Mouse (Mus musculus): ENCODE measurements around the gene Cox15.

Gene Cox15

GRCm38 (mm10) chr19:43704211-43704610 is 48.6 kb downstream of the Cox15 start:
- no peak for DNase-seq

- DNase-seq, result no peak
Observed at GRCm38 (mm10) chr19:43699763-43700155, 53.0 kb downstream of the Cox15 start.

- DNase-seq, result no peak
Observed at GRCm38 (mm10) chr19:43699021-43699762, 53.6 kb downstream of the Cox15 start.

GRCm38 (mm10) chr19:43697666-43698370 is 55.0 kb downstream of the Cox15 start:
- no peak for DNase-seq

- no peak for DNase-seq
Observed at GRCm38 (mm10) chr19:43695514-43695964, 57.3 kb downstream of the Cox15 start.

GRCm38 (mm10) chr19:43692815-43693214 is 60.0 kb downstream of the Cox15 start:
- DNase-seq, result no peak

- peak; percentile 97 for DNase-seq
Observed at GRCm38 (mm10) chr19:43689419-43690246, 63.2 kb downstream of the Cox15 start, which contains the start of gene Entpd7. Gene Entpd7 (plus strand): TSS chr19:43689672.
